ENCODE assay signal across 12 mouse cellular contexts in genomic region chr17:31751262-31751661, GRCm38 (mm10).
DNase-seq lines count a peak whose midpoint lies in the region; ATAC-seq and TF ChIP-seq lines count a peak whose summit lies in the region.
"Had no signal": no experiment of that assay in that cellular context is flagged by ENCODE, and none has a peak within 500 bp of the region (broad histone marks: within the 10 kb centered on the region; RNA-seq: fewer than 3 reads in every experiment).

No protein-coding gene starts in this region.

- H3K4me3 ChIP-seq in heart, embryonic 10.5 days = no peak overlapping the region
- H3K4me3 ChIP-seq in heart, embryonic 11.5 days (ENCODE audit: low read depth, low read length) = no peak overlapping the region
- no peak overlapping the region for H3K4me3 ChIP-seq in midbrain, postnatal 0 days (ENCODE audit: low read depth, low read length)
- H3K4me3 ChIP-seq in midbrain, embryonic 11.5 days (ENCODE audit: low read depth, low read length) = no peak overlapping the region
- no peak overlapping the region for H3K4me3 ChIP-seq in forebrain, embryonic 14.5 days (ENCODE audit: low read depth, low read length)
- H3K4me3 ChIP-seq: forebrain, embryonic 13.5 days; heart, embryonic 15.5 days; limb, embryonic 12.5 days; neural tube, embryonic 12.5 days had no signal

- 0 out of 2 replicates have a peak overlapping the region, but pooled peaks have one; percentile 16 for H3K27ac ChIP-seq in heart, embryonic 10.5 days
- H3K27ac ChIP-seq in heart, embryonic 11.5 days (ENCODE audit: low read depth, low read length) = no peak overlapping the region
- no peak overlapping the region for H3K27ac ChIP-seq in midbrain, postnatal 0 days (ENCODE audit: low read depth, low read length)
- H3K27ac ChIP-seq in midbrain, embryonic 11.5 days (ENCODE audit: low read depth, low read length) = no peak overlapping the region
- H3K27ac ChIP-seq in forebrain, embryonic 14.5 days (ENCODE audit: low read depth, low read length) = no peak overlapping the region
- H3K27ac ChIP-seq: forebrain, embryonic 13.5 days; heart, embryonic 15.5 days; limb, embryonic 12.5 days; neural tube, embryonic 12.5 days had no signal

- H3K36me3 ChIP-seq in heart, embryonic 10.5 days = no peaks in the 10 kb centered on the region
- no peaks in the 10 kb centered on the region for H3K36me3 ChIP-seq in heart, embryonic 11.5 days (ENCODE audit: control insufficient read depth, insufficient read depth, low read length)
- H3K36me3 ChIP-seq in midbrain, postnatal 0 days (ENCODE audit: insufficient read depth, low read length) = no peaks in the 10 kb centered on the region
- H3K36me3 ChIP-seq in midbrain, embryonic 11.5 days (ENCODE audit: control insufficient read depth, insufficient read depth, low read length) = no peaks in the 10 kb centered on the region
- no peaks in the 10 kb centered on the region for H3K36me3 ChIP-seq in forebrain, embryonic 14.5 days (ENCODE audit: control insufficient read depth, insufficient read depth, low read length)
- H3K36me3 ChIP-seq: heart, embryonic 15.5 days; limb, embryonic 12.5 days; neural tube, embryonic 12.5 days had no signal

- DNase-seq in heart, embryonic 10.5 days (ENCODE audit: low spot score) = no peak
- DNase-seq in midbrain, postnatal 0 days (ENCODE audit: low spot score) = no peak
- no peak for DNase-seq in midbrain, embryonic 11.5 days (ENCODE audit: low spot score, missing footprints)
- DNase-seq in lung, postnatal 10 days = peak; percentile 38
- DNase-seq in thymus, postnatal 36 days = peak; percentile 23 to 37
- no peak for DNase-seq in MN1 (ENCODE audit: low spot score)
- no peak for DNase-seq in forebrain, embryonic 14.5 days (ENCODE audit: low spot score)

- H3K4me2 ChIP-seq in heart, embryonic 11.5 days = no peak overlapping the region
- no peak overlapping the region for H3K4me2 ChIP-seq in midbrain, postnatal 0 days (ENCODE audit: low read depth, low read length, poor library complexity, severe bottlenecking)
- H3K4me2 ChIP-seq in midbrain, embryonic 11.5 days = no peak overlapping the region
- no peak overlapping the region for H3K4me2 ChIP-seq in forebrain, embryonic 14.5 days (ENCODE audit: low read length)
- H3K4me2 ChIP-seq: forebrain, embryonic 13.5 days; heart, embryonic 15.5 days; limb, embryonic 12.5 days; neural tube, embryonic 12.5 days had no signal

- TF ChIP-seq CTCF in midbrain, postnatal 0 days (IDR thresholded peaks at IDR 0.05) = peak; percentile 29; the same call in 1 of the 2 replicates

- 57% methylated on average over 2 of the region's 2 CpGs for WGBS in heart, embryonic 10.5 days
- 64% methylated on average over 2 of the region's 2 CpGs for WGBS in heart, embryonic 11.5 days (ENCODE audit: insufficient replicate concordance)
- 92% methylated on average over 2 of the region's 2 CpGs for WGBS in midbrain, postnatal 0 days
- WGBS in midbrain, embryonic 11.5 days = 73% methylated on average over 2 of the region's 2 CpGs
- 75% methylated on average over 2 of the region's 2 CpGs for WGBS in forebrain, embryonic 14.5 days

- no peak overlapping the region for H3K9ac ChIP-seq in heart, embryonic 11.5 days (ENCODE audit: low read depth, low read length)
- H3K9ac ChIP-seq in midbrain, postnatal 0 days (replicated peaks; ENCODE audit: low read length, poor library complexity, severe bottlenecking) = no peak overlapping the region
- H3K9ac ChIP-seq in midbrain, embryonic 11.5 days (ENCODE audit: low read length) = no peak overlapping the region
- no peak overlapping the region for H3K9ac ChIP-seq in forebrain, embryonic 14.5 days (ENCODE audit: low read length)
- H3K9ac ChIP-seq: forebrain, embryonic 13.5 days; heart, embryonic 15.5 days; limb, embryonic 12.5 days; neural tube, embryonic 12.5 days had no signal

- H3K27me3 ChIP-seq in heart, embryonic 10.5 days (ENCODE audit: insufficient read depth, poor library complexity, severe bottlenecking) = 0 out of 2 replicates have a peak, but pooled peaks cover 14% of the 10 kb centered on the region
- H3K27me3 ChIP-seq in heart, embryonic 11.5 days (ENCODE audit: control insufficient read depth, insufficient read depth, low read length) = no peaks in the 10 kb centered on the region
- H3K27me3 ChIP-seq in midbrain, postnatal 0 days (ENCODE audit: insufficient read depth, low read length) = no peaks in the 10 kb centered on the region
- no peaks in the 10 kb centered on the region for H3K27me3 ChIP-seq in midbrain, embryonic 11.5 days (ENCODE audit: control insufficient read depth, insufficient read depth, low read length)
- H3K27me3 ChIP-seq in forebrain, embryonic 14.5 days (replicated peaks; ENCODE audit: control insufficient read depth, insufficient read depth, low read length) = no peaks in the 10 kb centered on the region
- H3K27me3 ChIP-seq: forebrain, embryonic 13.5 days; heart, embryonic 15.5 days; limb, embryonic 12.5 days; neural tube, embryonic 12.5 days had no signal

- no peaks in the 10 kb centered on the region for H3K9me3 ChIP-seq in heart, embryonic 10.5 days
- no peaks in the 10 kb centered on the region for H3K9me3 ChIP-seq in heart, embryonic 11.5 days (replicated peaks; ENCODE audit: control insufficient read depth, low read length)
- no peaks in the 10 kb centered on the region for H3K9me3 ChIP-seq in midbrain, postnatal 0 days (ENCODE audit: low read length)
- H3K9me3 ChIP-seq in midbrain, embryonic 11.5 days (ENCODE audit: control insufficient read depth, low read length) = no peaks in the 10 kb centered on the region
- peaks cover 3% of the 10 kb centered on the region; the same call in 1 of the 2 replicates for H3K9me3 ChIP-seq in forebrain, embryonic 14.5 days (replicated peaks; ENCODE audit: control insufficient read depth, low read length)

- peaks cover 41% of the 10 kb centered on the region for H3K4me1 ChIP-seq in heart, embryonic 10.5 days
- peaks cover 26% of the 10 kb centered on the region for H3K4me1 ChIP-seq in heart, embryonic 11.5 days (ENCODE audit: control insufficient read depth, insufficient read depth, low read length)
- no peaks in the 10 kb centered on the region; the same call in 1 of the 2 replicates for H3K4me1 ChIP-seq in midbrain, postnatal 0 days (ENCODE audit: insufficient read depth, low read length)
- H3K4me1 ChIP-seq in midbrain, embryonic 11.5 days (ENCODE audit: control insufficient read depth, insufficient read depth, low read length) = no peaks in the 10 kb centered on the region
- no peaks in the 10 kb centered on the region for H3K4me1 ChIP-seq in forebrain, embryonic 14.5 days (ENCODE audit: control insufficient read depth, insufficient read depth, low read length)

- no peak for ATAC-seq in heart, embryonic 11.5 days (replicated peaks; ENCODE audit: insufficient number of reproducible peaks, low FRiP score, low TSS enrichment)
- ATAC-seq in midbrain, postnatal 0 days (ENCODE audit: low FRiP score) = no peak
- ATAC-seq in midbrain, embryonic 11.5 days (ENCODE audit: low FRiP score) = no peak
- no peak for ATAC-seq in forebrain, embryonic 14.5 days
- ATAC-seq: forebrain, embryonic 13.5 days had no signal

Comparison
In these comparisons a context has a peak if more than half of its experiments do, and no peak if none do; other contexts are left out.
1. DNase-seq: peak in lung, postnatal 10 days (single experiment) and thymus, postnatal 36 days (2 of 2); none in heart, embryonic 10.5 days (single experiment), midbrain, postnatal 0 days (single experiment), midbrain, embryonic 11.5 days (single experiment), MN1 (single experiment) and forebrain, embryonic 14.5 days (single experiment).